Mouse (Mus musculus): ENCODE measurements around the gene Arrdc2. TPM values are rescaled to one million over a fixed set of nuclear protein-coding genes. Genes with fewer than 3 reads are reported as not detected.

Gene Arrdc2
- total and polyA plus RNA-seq, 3 experiments: 13.1 to 22.5 TPM; not detected in 1

DNA sequence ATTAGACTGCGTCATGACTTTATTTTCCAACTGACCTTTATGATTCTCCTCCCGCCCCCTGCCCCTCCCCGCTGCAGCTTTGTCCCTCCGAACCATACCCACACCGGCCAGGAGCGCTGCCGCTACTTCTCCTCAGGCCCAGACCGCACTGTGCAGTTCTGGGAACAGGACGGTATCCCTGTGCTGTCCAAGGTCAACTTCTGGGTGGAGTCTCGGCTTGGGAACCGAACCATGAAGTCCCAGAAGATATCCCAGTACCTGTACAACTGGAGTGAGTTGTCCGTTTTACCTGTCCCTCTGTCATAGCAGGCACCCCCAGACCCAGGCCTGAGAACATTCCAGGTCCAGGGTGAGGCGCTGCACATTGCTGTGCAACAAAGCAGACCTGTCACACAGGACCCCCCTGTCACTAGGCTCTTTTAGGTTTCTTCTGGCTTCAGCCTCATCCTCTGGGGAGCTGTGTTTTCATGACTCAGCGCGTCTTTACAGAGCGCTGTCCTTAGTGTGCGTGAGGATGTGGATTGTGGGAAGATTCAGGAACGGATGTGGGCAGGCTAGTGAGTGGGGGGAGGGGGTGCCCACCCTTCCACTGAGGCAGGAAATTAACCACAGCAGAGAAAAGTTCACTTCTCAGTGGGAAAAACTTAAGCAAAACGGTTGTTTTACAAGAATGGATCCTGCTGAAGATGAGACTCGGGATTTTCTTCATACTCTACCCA, 28.4 kb downstream of the Arrdc2 start:
- Histone ChIP-seq H3K27me3 (ENCODE audit: control insufficient read depth in 1 of 2, insufficient read depth in 2 of 2, low read length in 2 of 2) (no peaks in the 10 kb centered on the region), H3K4me3 (ENCODE audit: control insufficient read depth in 1 of 2, insufficient read depth in 1 of 2, low read depth in 2 of 2, low read length in 2 of 2) (no peak overlapping the region), H3K4me1 (ENCODE audit: control insufficient read depth in 1 of 2, insufficient read depth in 2 of 2, low read length in 2 of 2) (peaks cover 0 to 10% of the 10 kb centered on the region in 2 experiments; a peak in 1 of 4 replicates), H3K27ac (ENCODE audit: control insufficient read depth, low read depth, low read length) (no peak overlapping the region), H3K79me2 (ENCODE audit: control insufficient read depth, insufficient read depth, low read length, poor library complexity) (no peaks in the 10 kb centered on the region), H3K36me3 (ENCODE audit: control insufficient read depth in 1 of 2, insufficient read depth in 2 of 2, low read length in 2 of 2) (no peaks in the 10 kb centered on the region), H3K9ac (ENCODE audit: control insufficient read depth, low read depth, low read length, poor library complexity, severe bottlenecking) (no peak overlapping the region), H3K9me3 (replicated peaks; ENCODE audit: insufficient read depth, low read length) (no peaks in the 10 kb centered on the region)
- no peak for TF ChIP-seq CHD1 (IDR thresholded peaks at IDR 0.05; ENCODE audit: low read depth, low read length)
- DNase-seq (ENCODE audit: low read depth, low spot score): no peak

DNA sequence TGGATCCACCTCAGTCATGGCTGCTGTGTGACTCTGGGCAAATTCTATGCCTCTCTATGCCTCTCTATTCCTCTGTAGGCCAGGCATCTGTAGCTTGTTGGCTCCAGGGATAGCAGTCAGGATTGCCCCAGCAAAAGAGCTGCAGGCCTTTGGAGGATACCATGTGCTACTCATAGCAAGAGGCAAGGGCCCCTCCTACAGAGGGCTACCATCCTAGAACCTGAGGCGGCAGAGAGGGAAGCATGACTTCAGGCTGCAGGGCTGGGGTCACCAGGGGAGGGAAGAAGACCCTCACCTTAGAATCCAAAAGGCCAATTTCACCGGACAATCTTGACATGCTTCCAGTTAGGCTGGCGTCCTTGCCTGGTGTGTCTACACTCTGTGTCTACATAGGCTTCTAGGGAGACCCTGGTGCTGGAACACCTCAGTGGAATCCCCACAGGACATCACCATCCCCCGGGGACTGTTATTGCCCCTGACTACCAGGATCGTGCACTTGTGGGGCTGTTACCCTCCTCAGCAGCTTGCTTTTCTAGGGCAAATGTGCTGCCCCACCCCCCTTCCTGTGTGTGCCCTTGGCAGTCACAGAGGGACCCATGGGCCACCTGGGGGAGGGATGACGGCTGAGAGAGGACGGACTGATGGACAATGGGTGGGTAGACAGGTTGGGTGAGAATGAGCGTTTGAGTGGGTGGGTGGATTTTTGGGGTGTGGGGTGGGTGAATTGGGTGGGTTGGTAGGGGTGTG, 30.4 kb downstream of the Arrdc2 start:
- DNase-seq (ENCODE audit: low read depth, low spot score): no peak
- Histone ChIP-seq H3K79me2 (ENCODE audit: control insufficient read depth, insufficient read depth, low read length, poor library complexity) (no peaks in the 10 kb centered on the region), H3K4me1 (ENCODE audit: control insufficient read depth in 1 of 2, insufficient read depth in 2 of 2, low read length in 2 of 2) (peaks cover 0 to 10% of the 10 kb centered on the region in 2 experiments; a peak in 2 of 4 replicates), H3K4me3 (ENCODE audit: control insufficient read depth in 1 of 2, insufficient read depth in 1 of 2, low read depth in 2 of 2, low read length in 2 of 2) (no peak overlapping the region), H3K27ac (ENCODE audit: control insufficient read depth, low read depth, low read length) (no peak overlapping the region), H3K27me3 (ENCODE audit: control insufficient read depth in 1 of 2, insufficient read depth in 2 of 2, low read length in 2 of 2) (no peaks in the 10 kb centered on the region), H3K9ac (ENCODE audit: control insufficient read depth, low read depth, low read length, poor library complexity, severe bottlenecking) (no peak overlapping the region), H3K9me3 (replicated peaks; ENCODE audit: insufficient read depth, low read length) (no peaks in the 10 kb centered on the region), H3K36me3 (ENCODE audit: control insufficient read depth in 1 of 2, insufficient read depth in 2 of 2, low read length in 2 of 2) (no peaks in the 10 kb centered on the region)
- TF ChIP-seq ETS1 (IDR thresholded peaks at IDR 0.05; ENCODE audit: low read depth, low read length): no peak
- no peak for TF ChIP-seq ZNF384 (IDR thresholded peaks at IDR 0.05; ENCODE audit: low read depth, low read length)
- no peak for TF ChIP-seq SMC3 (IDR thresholded peaks at IDR 0.05; ENCODE audit: low read depth, low read length)
- TF ChIP-seq ZC3H11A (IDR thresholded peaks at IDR 0.05; ENCODE audit: low read depth, low read length): no peak
- no peak for TF ChIP-seq POLR2A (IDR thresholded peaks at IDR 0.05; ENCODE audit: control insufficient read depth in 1 of 2, insufficient read depth in 1 of 2, low read depth in 1 of 2, low read length in 2 of 2, poor library complexity in 1 of 2)
- TF ChIP-seq MXI1 (IDR thresholded peaks at IDR 0.05; ENCODE audit: low read depth, low read length): no peak
- TF ChIP-seq SIN3A (IDR thresholded peaks at IDR 0.05; ENCODE audit: low read length): no peak
- TF ChIP-seq HCFC1 (IDR thresholded peaks at IDR 0.05; ENCODE audit: low read depth, low read length): no peak
- no peak for TF ChIP-seq EP300 (IDR thresholded peaks at IDR 0.05; ENCODE audit: low read depth in 1 of 2, low read length in 2 of 2)

DNA sequence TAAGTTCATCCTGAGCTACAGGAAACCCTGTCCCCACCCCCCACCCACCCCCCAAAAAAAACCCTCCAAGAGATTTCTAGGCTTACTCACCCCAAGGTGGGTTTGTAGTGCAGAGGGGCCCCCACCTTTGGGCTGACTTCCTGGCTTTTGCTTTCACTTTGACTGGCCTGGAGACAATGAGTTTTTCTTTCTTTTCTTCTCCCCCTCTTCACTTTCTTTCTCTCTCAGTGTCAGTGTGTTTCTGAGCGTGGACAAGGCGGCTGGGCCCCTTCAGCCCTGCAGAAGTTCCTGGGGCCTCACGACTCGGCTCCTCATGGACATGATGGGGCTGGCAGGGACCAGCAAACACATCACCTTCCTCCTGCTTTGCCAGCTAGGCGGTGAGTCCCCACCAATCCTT, 31.3 kb downstream of the Arrdc2 start, which contains the start of gene Il12rb1:
Gene Il12rb1, plus strand, starts transcription at position 211 of the 400 bp plus-strand sequence.
- H3K9me3 ChIP-seq (replicated peaks; ENCODE audit: insufficient read depth, low read length): no peaks in the 10 kb centered on the region
- DNase-seq (ENCODE audit: low read depth, low spot score): no peak
- no peaks in the 10 kb centered on the region; the same call in 1 of the 2 replicates for H3K79me2 ChIP-seq (ENCODE audit: control insufficient read depth, insufficient read depth, low read length, poor library complexity)
- no peak within 1 kb of the TSS for H3K9ac ChIP-seq (ENCODE audit: control insufficient read depth, low read depth, low read length, poor library complexity, severe bottlenecking)
- no peak for TF ChIP-seq KAT2A (conservative IDR thresholded peaks at IDR 0.05; ENCODE audit: low read depth, low read length)
- no peak for TF ChIP-seq MAX (IDR thresholded peaks at IDR 0.05; ENCODE audit: low read length)
- TF ChIP-seq USF2 (IDR thresholded peaks at IDR 0.05; ENCODE audit: borderline replicate concordance in 1 of 2, insufficient read depth in 1 of 2, low read depth in 1 of 2, low read length in 2 of 2): no peak
- no peak for TF ChIP-seq EP300 (IDR thresholded peaks at IDR 0.05; ENCODE audit: low read depth in 1 of 2, low read length in 2 of 2)
- H3K36me3 ChIP-seq (ENCODE audit: control insufficient read depth in 1 of 2, insufficient read depth in 2 of 2, low read length in 2 of 2): peaks cover 0 to 4% of the 10 kb centered on the region in 2 experiments; a peak in 1 of 4 replicates
- no peaks in the 10 kb centered on the region for H3K27me3 ChIP-seq (ENCODE audit: control insufficient read depth in 1 of 2, insufficient read depth in 2 of 2, low read length in 2 of 2)
- H3K4me3 ChIP-seq (ENCODE audit: control insufficient read depth in 1 of 2, insufficient read depth in 1 of 2, low read depth in 2 of 2, low read length in 2 of 2): no peak within 1 kb of the TSS
- H3K4me1 ChIP-seq (ENCODE audit: control insufficient read depth in 1 of 2, insufficient read depth in 2 of 2, low read length in 2 of 2): peaks cover 0 to 14% of the 10 kb centered on the region in 2 experiments; a peak in 3 of 4 replicates
- no peak within 1 kb of the TSS for H3K27ac ChIP-seq (ENCODE audit: control insufficient read depth, low read depth, low read length)

Measured in MEL (cell line).